Mouse (Mus musculus) adrenal gland, adult (tissue): ENCODE results near the gene Dnajc5.
"Not testable (repeated sequence)": the region's sequence is repeated elsewhere in the genome, so short reads cannot be mapped to it uniquely, and the experiment has no call there.

Experiments used
- DNase-seq, 2 experiments: peaks; one replicate each; pipeline ENCODE4 v3.0.0; 2022 to 2023; ENCODE audit warnings: low spot score in 1 of 2; ENCODE audit not compliant: inconsistent age in 2 of 2

The Dnajc5 gene

DNA sequence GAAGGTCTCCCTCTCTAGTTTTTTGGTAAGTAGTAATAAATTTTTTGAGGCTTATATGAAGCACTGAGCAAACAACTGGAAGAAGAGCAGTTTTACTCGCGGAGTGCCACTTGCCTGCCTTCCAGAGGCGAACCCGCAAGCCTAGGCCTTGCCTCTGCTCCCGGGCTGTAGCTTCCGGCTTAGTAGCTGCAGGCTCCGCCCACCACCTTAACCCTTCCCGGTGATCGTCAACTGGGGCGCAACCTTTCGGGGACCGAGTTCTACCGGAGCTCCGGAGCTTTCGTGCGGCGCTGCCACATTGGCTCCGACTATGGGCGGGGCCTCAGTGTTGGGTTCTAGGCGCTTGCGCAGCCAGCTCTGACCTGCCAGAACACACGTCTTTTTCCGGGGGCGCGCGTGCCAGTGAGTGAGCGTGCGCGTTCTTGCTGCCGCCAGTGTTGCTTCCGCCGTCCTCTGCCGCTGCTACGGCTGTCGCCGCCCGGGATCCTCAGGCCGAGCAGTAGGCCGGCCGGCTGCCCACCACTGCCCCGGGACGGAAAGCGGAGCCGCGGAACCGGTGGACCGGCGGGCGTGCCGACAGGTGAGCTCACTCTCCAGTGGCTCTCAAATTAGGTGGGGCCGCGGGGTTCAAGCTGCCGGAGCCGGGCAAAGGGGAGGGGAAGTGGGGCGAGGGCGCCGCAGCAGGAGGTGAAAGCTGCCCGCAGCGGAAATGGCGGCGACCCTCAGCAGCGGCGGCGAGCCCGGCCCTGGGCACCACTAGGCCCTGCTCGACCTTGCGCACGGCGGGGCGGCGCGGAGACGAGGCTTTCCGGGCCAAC is at the start of gene Dnajc5:
Gene Dnajc5 (plus strand): TSS at position 368 of the 818 bp plus-strand sequence.
- peak; percentile 99 for DNase-seq

- DNase-seq = peak; percentile 59 to 78
Observed at GRCm38 (mm10) chr2:181471246-181471645, 49.0 kb upstream of the Dnajc5 start.

DNA sequence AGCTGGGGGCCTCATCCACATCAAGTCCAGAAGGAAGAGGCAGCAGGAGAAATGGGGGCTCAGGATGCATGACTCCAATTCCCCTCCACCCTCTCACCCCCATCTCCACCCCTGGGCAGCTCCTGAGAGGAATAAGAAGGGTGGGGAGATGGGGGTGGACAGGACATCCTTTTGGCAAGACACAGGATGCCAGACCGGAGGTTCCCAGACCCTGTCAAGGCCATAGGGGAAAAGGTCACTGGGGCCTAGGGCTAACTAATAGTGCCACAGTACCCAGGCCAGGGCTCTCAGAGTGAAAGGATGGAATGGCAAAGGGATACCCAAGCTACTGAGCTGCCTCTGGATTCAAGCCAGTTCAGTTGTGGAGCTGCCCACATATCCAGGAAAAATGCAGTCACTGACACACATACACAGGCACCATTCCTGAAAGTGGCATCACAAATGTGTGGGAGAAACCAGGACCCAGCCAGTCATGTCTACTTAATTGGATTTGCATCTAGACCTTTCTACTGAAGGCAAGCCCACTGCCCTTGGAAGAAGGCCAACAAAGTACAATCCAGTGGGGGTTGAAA is 47.9 kb upstream of the Dnajc5 start:
- DNase-seq = peak in 1 of 2 experiments; percentile 69

DNA sequence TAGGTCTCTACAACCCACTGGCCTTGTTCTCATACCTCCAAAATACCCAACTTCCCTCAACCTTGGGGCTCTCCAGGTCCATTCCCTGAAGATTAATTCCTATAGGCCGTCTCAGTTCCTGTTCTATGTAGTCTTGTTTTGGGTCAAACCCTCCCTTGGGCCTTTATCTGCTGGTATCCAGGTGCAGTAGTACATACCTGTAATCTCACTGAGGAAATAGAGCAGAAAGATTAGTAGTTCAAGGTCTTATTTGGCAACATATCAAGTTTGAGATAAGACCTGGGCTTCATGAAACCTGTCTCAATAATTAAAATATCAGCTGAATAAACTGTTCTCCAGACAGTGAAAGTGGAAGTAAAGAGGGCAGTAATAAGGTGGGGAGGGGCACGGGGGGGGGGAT is 37.2 kb upstream of the Dnajc5 start:
- DNase-seq = no peak

DNA sequence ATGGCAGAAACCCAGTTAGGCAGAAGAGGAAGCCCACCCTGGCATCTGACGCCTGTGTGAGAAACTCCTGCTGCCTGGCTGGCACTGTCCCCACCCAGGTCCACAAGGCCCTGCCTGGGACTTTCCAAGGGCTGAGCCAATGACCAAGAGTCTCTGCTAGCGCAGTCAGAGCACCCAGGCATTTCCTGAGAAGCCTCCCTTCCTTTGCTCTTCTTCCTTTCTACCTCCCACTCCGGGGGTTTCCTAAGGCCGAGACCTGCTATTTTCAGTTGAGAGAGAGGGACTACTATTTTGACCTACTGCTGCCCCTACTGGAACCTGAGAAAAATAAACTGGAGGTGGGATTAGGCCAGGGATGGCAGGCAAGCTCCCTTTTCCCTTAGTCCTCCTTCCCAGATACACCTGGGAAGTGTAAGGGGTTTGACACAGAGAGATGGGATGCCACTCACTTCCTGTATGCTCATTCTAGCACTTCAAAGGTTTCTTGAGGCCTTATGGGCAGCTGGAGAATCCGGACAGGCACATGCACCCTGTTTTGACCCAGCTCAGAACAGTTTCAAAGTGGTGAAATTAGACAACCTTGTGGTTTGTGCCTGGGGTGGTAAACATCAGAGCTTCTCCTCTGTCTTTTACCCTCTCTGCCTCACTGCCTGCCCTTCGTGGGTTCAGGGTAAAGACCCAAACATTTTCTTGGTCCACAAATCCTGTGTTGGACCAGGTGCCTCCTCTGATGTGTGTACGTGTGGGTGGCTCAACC is 36.5 kb upstream of the Dnajc5 start:
- DNase-seq = peak; percentile 64 to 81

DNA sequence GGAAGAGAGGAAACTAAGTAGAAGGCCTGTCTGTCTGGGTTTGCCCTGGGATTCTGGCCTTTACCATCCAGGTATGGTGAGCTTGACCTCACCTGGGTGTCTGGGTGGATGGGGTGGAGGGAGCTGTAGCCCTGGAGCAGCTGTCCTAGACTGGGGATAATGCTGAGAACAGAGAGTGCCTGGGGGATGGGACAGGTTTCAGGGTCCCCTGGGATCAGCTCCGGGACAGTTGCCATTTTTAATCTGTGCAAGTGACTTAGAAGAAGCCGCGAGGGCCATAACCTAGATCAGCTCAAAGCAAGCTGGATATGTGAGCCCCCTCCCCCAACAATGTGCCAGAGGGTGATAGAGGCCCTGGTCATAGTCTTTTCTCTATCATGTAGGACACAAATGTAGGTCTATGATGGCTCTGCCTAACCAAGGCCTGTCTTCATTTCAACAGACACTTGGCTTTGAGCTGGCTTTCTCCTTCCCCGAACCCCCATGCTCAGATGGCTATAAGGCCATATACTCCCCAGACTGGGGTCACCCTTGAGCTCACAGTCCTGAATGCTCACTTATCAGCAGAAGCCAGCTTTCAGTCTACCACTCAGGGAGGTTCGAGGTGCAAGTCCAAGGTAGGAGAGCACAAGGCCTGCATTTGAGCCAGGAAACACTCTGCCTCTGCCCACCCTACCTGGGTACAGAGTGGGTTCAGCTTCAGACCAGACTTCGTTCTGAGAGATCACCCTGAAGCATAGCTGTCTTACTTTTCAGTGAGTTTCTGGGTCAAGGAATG is 35.6 kb upstream of the Dnajc5 start:
- DNase-seq = peak in 1 of 2 experiments; percentile 62

DNA sequence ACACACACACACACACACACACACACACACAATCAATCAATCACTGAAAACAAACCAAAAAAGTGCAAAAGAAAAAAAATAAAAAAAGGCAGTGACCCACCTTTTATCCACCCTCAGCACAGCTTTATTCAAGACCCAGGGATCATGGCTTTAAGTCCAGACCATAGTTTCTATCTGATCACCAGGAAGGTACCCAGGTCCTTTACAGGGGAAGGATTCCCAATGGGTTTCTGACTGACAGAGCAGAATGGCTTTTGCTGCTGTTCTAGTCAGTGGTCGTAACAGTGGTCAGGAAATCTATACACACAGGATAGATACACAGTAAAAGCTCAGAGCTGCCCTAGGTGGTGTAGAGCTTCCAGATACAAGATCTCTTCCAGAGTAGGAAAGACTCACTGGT is 34.5 kb upstream of the Dnajc5 start:
- peak in 1 of 2 experiments; percentile 42 for DNase-seq

- peak; percentile 81 to 92 for DNase-seq
Observed at GRCm38 (mm10) chr2:181487338-181488277, 32.7 kb upstream of the Dnajc5 start.

- DNase-seq = peak; percentile 39 to 60
Observed at GRCm38 (mm10) chr2:181491432-181492205, 28.7 kb upstream of the Dnajc5 start.

- no peak for DNase-seq
Observed at GRCm38 (mm10) chr2:181492206-181492605, 28.1 kb upstream of the Dnajc5 start.

- DNase-seq = peak in 1 of 2 experiments; percentile 29
Observed at GRCm38 (mm10) chr2:181493156-181493927, 26.9 kb upstream of the Dnajc5 start, which contains the start of gene Abhd16b. Gene Abhd16b (plus strand): TSS chr2:181493206.

- peak; percentile 25 to 45 for DNase-seq
Observed at GRCm38 (mm10) chr2:181494266-181494945, 25.9 kb upstream of the Dnajc5 start.

DNA sequence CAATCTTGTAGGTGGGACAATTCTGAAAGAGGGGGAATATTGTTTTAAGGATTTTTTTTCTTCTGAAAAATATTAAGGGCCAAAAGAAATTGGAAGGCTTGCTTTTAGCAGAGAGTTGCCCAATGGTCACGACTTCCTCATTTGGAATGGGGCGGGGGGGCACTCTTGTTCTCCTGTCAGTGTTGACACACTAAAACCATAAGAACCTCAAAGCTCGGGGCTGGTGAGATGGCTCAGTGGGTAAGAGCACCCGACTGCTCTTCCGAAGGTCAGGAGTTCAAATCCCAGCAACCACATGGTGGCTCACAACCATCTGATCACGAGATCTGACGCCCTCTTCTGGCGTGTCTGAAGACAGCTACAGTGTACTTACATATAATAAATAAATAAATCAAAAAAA is 24.4 kb upstream of the Dnajc5 start:
- not testable (repeated sequence) for DNase-seq

DNA sequence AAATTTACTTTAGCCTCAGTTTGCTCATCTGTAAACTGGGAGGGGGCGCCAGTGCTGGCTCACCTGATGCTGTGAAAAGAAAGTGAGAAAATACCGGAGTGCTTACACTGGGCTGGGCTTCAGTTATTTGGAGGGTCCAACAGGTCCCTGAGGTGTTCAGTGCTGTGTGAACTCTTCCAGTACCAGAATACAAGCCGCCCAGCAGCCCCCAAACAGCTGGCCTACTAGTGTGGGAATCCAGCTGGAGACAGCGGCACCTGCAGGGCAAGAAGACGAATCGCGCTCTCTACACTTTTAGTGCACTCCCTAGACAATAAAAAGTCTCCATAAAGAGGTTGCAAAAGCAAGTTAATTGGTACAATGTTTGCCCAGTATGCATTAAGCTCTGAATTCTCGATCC is 24.0 kb upstream of the Dnajc5 start:
- DNase-seq = peak; percentile 71 to 91

- DNase-seq = peak; percentile 95 to 98
Observed at GRCm38 (mm10) chr2:181496831-181497547, 23.3 kb upstream of the Dnajc5 start, which contains the start of gene Tpd52l2. Gene Tpd52l2 (plus strand): TSS chr2:181497142.

DNA sequence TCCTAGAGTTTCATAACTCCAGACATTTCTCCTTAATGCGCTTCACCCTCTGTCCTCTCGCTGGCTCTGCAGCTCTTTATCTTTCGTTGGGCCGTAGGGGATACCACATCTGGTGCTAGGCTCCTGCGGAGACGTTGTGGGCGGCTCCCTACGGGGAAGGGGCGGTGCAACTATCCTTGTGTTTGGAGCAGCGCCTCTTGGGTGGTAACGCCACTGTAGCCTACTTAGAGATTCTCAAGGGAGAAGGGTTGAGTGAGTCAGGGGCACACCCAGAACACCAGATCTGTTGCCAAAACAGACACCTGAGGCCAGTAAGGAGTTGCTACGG is 22.8 kb upstream of the Dnajc5 start:
- DNase-seq = peak; percentile 82 to 93

DNA sequence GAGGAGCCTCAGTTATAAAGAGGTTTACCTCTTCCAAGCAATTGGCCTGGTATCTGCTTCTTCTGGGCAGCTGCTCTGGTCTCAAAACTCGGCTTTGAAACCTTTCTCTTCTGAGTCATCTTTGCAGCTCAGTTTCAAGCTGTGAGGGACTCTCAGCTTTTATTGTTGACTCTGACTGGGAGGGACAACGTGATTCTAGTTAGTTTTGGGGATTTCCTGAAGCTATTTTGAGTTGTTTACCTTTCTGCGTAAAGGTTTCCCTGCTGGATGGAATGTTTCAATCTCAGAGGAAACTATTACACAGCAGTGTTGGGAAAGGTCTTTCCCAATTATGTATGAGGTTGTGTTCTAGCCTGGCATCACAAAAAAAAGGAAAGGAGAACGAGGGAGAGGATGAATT is 21.6 kb upstream of the Dnajc5 start:
- DNase-seq = no peak
